Mouse (Mus musculus) liver (tissue): ENCODE measurements at regions not wholly inside any gene's neighbourhood (a gene's known extent, or its start where the extent isn't known, plus 50 kb on each side); places are given as distances from the start of the nearest gene placed in this dataset.

Experiments used
- DNase-seq: peaks from one replicate; pipeline ENCODE4 v3.0.0-alpha.2; 2020; ENCODE audit warnings: mixed read lengths

DNA sequence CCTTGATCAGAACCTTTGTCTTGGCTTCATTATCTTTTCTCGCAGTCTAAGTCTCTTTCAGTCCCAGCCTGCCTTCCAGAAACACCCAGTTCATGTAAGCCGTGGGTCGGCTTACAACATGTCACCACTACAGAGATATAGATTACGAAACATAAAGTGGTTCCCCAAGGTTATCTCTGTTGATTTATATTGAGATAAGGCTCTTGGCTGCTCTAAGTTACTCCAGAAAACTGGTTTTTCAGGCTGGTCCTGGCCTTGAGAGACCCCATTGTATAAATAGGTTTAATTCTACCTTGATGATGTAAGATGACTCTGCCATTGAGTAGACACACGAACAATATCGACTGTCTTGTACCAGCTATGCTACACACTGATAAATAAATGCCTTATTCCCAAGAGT, 323.8 kb downstream of the Plod2 start:
- DNase-seq: no peak

DNA sequence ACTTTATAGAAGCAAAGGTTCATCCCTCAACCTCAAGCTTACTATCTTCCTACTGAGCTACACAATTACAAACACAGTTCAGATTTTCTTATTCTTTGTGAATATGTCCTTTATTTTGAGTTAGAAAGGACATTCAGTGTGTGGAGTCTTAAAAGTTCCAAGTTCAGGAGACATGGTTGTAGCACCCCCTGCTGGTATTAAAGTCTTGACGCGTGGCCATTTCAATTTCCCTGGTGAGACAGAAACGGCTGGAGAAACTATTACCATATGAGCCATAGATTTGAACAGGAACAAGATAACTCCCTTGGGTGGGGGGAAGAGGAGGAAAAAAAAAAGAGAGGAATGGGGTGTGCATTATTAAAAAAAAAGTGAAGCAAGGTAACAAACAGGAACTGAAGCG, 336.6 kb downstream of the Plod2 start:
- DNase-seq: peak; percentile 4

DNA sequence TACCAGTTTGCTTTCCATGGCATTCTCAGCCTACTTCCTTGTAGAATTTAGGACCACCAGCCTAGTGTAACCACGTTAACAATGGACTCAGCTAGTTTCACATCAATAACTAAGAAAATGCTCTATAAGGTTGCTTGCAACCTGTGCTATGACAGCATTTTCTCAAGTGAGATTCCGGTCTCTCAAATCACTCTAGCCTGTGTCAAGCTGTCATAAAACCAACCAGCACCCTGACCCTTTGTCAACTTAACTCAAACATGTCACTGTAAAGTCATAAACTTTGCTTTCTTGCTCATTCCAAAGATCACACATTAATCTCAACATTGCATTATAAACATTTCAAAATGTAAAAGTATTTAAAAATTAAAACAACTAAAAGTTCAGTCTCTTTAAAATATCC, 337.8 kb downstream of the Plod2 start:
- DNase-seq: no peak

DNA sequence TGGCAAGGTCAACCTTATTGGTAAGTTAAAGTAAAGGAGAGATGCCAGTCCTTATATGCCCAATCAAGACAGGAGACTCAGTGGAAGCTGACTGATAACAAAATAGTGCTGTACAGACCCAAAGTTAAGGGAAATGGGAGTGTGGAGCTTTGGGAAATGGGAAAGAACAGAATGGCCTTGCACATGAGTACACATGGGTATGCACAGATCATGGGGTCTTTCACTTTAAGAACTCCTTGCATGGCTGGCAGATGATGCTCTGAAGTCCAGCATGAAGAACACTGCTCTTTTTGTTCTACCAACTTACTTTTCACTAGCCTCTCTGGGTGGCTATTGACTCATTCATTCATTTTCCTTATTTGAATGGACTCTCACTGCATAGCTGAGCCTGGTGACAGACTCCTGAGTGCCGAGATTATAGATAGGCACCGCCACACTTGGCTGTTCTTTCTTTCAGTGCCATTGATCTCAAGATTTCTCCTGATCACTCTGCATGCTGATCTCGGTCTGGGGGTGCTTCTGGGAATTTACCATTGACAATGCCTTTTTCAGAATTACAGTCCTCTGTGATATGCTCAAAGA, 340.3 kb downstream of the Plod2 start:
- no peak for DNase-seq

DNA sequence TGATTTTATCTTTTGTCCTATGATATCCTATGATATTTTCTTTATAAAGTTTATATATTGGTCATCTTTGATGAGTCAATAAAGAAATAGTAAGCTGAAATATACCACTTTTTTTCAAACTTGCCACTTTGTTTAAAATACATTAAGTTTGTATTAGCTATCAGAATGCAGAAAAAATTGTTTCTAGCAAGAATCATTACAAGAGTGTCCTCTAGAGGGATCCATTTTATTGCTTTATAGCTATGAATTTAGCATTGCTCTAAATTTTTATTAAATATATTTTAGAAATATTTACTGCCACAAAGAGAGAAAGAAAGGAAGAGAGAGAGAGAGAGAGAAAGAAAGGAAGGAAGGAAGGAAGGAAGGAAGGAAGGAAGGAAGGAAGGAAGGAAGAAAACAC, 348.0 kb downstream of the Plod2 start:
- DNase-seq: no peak

DNA sequence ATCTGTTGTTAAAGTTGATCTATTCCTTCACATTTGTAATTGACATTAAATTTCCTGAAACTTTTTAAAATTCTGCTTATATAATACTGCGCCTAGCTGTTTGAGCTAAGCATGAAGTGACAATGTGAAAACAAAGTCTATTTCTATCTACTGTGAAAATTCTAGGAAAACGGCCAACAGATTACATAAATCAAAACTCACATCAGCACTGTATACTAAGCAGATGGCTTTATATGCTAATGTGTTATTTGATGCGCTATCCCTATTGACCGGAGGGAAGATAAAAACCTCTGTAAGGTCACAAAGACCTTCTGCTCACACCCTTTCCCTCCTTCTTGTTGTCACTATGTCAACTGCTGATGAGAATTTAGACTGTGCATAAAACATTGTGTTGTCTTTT, 357.7 kb downstream of the Plod2 start:
- no peak for DNase-seq

DNA sequence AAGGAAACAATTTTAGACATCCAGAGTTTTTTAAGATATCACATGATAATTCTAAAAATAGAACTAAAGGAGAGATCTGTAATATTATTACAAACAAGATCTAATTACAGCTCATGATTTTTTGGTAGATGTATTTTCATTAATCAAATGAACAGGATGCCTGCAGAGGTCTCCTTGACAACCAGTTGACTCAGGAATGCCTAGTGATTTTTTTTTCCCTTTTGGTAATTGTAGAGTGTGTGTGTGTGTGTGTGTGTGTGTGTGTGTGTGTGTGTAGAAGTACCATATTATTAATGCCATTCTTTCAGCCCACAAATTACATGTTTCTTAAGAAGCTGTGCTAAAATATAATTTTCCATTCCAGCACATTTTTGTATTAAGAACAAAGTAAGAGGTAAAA, 365.1 kb downstream of the Plod2 start:
- no peak for DNase-seq

DNA sequence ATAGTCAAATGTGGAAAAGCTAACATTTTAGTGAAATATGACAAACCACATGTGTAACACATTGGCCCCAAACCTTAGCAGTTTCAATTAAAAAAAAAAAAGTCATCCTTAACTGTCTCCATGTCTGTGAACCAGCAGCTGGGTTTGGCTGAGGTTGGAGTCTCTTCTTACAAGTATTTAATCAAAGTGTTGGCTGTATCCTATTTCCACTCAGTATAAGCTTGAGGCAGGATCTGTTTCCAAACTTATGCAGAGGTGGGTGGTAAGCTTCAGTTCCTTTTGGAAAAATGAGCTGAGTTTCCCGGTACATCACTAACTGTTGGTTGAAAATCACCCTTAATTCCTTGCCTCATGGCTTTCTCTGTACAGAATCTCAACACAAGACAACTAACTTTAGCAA, 377.4 kb downstream of the Plod2 start:
- no peak for DNase-seq

DNA sequence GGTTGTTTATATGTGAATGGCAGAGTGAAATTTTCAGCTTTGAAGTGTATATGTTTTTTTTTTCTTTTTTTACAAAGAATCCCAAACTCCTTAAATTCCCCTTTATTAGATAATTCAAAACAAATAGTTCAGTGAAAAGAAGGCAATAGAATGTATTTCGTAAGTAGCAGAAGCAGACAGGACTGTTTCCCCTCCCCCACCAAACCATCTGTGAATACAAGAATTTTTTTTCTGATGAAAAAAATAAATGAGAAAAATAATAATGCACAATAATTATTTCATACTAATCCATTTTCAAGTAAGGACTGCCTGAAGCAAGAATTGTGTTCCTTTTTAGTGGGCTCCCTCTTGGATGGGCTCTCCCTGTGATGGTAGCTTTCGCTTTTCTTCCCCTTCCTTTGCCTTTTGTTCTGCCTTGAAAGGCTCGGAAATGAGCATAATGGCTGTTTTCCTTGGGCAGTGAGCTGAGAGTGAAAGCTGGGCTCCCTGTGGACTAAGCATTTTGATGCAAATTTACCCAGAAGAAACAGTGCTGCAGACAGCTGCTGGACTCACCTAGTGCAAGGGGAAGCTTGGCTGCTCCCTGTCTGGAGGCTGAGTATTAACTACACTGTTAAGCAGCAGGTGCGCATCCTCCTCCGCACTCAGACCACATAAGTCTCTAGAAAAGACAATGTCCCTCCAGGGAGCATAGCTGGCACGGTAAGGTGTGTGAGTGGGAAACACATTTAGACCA, 388.4 kb downstream of the Plod2 start:
- DNase-seq: no peak

DNA sequence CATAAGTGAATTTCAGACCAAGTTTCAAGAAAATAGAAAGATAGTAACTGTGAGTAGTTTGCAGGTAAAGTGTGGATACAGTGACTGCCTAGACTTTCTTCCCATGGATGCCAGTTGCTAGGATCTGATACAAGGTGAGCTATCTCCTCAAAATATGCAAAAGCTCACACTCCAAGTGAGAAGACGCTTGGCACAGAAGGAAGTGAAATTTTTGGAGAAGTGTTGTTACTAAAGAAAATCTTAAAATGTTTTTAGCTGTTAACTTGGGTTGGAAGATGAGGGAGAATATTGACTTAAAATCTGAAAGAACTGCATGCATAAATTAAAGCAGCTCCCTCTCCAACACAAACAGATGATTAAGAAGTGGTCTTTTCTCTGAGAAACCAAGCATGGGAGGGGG, 395.8 kb downstream of the Plod2 start:
- DNase-seq: no peak

DNA sequence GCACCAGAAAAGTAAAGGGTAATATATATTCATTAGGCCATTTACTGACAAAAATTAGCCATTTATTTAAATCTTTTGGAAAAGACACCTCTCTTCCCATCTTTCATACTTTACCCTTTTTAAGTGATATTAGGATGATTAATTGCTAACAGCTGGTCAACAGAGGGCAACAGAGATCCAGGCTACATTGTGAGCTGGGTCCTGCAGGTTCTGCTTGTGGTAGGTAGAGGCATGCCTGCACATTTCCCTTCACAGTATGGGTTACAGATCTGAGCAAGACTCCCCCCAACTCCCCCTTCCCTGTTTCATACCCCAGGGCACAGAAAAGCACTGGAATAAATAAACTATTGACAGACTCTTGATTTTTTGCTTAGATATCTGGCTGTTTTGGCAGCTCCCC, 408.1 kb downstream of the Plod2 start:
- no peak for DNase-seq

DNA sequence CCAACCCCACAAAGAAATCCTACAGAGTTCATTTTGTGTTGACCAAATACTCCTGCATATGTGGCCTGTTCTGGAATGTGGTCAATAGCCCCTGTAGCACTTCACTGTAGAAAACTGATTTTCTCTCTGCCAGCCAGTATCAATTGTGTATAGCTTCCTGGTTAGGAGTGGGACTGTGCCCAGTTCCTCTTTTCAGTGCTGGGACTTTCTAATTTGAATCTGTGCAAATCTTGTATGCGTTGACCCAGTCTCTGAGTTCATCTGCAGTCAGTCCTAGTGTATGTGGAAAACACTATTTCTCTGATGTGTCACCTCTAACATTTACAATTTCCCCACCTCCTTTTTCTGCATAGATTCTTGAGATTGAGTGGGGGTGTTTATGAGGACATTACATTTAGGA, 421.3 kb downstream of the Plod2 start:
- DNase-seq: no peak

DNA sequence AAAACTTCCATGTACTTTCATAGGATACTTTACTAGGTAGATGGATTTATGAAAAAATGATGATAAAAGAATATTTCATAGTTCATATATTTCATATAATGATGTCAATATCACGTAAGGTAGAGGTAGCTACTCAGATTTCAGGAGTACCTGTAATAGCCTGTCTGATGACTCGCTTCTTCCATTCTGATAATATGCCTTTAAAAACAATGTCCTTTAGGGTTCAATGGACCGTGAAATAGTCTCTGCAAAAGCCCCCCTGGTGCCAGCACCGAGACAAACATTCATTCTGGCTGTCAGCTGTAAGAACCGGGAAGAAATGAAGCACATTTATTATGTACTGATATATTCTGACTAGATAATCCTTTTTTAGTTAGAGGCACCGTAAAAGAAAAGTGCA, 449.7 kb downstream of the Plod2 start:
- DNase-seq: no peak

DNA sequence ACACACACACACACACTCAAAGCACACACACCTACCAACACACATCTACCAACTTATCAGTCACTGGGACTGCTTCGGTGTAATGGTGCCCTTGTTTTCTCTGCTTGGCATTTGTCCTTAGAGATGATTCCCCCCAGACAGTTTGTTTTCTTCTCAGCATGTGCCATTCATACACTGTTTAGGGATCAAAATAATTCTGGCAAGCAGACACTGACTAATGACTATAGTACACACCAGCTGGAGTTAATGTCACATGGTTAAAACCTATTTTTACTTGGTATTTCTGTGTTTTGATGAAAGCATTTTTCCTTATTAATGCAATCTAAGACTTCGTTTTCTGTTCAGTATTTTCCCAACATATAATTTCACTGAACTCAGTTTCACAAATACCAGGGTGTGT, 454.1 kb downstream of the Plod2 start:
- no peak for DNase-seq

DNA sequence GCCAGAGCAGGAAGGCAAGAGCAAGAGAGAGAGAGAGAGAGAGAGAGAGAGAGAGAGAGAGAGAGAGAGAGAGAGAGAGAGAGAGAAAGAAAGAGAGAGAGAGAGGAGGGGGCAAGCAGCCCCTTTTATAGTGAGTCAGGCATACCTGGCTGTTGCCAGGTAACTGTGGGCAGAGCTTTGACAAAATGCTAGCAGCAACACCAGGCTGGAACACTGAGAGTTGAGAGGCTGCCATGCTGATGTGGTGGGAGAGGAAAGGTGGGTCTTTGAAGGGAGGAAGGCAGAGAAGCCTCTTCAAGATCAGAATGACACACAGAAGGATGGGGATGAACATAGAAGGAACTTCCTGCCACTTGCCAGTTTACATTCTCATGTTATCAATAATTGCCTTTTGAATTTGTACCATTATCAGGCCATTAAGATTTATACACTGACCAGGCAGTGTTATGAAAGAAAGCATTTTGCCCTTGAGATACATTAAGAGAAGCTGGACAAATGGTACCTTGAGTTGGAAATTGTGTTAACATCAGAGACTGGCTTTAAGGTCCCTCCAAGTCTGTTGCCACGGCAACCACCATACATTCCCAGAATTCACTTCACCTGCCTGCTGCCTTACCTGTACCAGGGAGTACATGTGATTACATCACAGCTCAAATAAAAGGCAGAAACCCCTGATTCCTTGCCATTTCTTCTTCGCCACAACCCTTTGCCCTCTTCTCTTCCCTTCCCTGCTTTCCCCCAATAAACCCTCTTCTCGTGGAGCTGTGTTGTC, 463.3 kb downstream of the Plod2 start:
- no peak for DNase-seq

DNA sequence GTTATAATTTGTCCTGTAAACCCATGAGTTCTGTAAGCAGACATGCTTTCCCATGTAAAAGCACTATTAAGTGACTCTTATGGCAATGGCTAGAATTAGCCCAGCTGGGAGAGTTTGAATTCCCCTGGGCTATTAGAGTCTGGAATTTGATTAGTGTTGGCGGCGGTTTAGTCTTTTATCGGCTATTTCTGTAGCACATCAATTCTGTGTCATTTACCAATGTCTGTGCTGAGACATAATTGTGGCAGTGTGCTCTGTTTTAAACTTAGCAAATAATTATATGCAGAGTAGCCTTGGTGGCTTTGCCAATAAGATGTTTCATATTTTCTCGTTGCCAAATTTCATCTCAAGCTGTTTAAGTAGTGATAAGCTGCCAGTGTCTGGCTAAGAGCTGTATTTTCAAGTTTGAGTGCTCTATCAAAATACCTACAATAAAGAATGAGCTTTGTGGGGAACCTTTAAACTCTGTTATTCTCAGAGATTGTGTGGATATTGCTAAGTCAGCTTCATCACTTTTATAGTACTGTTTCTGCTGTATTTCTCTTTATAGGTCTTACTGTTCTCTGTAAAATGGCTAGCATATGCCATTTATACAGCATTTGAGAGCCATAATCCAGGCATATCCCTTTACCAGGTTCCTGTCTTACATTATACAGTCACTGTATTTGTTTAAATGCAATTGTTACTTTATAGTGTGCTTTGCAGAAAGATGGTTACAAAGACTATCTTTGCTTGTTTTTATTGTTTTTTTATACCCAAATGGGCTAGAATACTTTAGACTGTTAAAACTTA, 466.7 kb downstream of the Plod2 start:
- DNase-seq: no peak

DNA sequence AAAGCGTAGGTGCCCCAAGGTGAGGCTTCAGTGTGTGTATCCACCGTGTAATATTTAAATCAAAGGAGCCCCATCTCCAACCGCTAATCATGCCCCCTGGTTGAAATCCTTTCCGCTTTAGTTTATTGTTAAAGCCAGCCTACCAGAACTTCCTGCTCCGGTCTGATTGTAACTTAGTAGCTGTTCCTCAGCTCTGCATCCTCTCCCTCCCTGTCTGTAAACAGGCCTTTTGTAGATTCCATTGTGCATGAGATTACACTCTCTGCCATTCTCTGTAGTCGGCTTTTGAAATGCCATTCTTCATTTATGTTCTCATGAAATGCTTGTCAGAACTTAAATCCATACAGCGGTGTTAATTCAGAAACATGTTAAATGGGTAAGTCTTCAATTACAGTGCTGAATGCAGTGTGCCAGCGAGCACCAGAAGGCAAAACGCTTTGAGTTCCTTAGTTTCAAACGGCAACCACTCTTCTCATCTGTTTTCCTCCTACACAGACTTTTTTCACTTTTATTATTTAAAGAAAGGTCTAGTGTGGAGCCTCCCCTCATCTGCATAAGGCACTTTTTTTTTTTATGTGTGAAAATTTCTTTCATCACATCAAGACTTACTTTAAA, 502.4 kb downstream of the Plod2 start:
- DNase-seq: no peak

DNA sequence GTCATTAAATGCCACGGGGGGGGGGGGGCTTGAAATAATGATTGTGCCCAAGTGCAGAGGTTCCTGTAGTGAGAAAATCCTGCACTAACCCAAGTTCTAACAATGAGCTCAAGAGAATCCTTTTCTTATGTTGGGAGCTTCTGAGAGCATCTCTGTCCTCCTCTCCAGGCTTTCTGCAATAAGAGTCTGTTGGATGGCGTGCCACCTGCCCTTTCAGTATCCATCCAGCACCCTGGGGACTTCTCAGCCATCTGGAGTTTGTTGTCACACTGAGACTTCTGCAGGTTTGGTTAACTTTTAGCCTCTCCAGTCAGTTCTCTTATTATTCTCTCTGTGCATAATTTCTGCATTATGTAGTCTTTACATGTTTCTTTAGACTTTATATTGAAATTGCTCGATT, 530.1 kb downstream of the Plod2 start:
- no peak for DNase-seq

DNA sequence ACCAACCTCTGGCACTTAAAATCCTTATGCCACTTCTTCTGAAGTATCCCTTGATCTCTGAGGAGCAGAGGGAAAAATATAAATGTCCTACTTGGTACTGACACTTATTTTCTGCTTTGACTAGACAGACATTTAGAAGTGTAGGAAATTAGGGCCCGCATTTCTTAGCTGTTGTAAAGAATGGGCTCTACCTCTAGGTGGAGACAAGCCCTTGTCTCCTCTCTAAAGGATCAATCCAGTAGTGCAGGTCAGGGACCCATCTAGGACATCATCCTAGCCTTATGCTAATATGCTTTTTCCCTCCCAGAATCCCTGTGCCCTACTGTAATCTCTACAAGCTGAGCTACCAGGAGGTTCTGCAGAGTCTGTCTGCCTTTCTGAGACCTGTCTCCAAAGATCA, 541.1 kb downstream of the Plod2 start:
- DNase-seq: no peak

DNA sequence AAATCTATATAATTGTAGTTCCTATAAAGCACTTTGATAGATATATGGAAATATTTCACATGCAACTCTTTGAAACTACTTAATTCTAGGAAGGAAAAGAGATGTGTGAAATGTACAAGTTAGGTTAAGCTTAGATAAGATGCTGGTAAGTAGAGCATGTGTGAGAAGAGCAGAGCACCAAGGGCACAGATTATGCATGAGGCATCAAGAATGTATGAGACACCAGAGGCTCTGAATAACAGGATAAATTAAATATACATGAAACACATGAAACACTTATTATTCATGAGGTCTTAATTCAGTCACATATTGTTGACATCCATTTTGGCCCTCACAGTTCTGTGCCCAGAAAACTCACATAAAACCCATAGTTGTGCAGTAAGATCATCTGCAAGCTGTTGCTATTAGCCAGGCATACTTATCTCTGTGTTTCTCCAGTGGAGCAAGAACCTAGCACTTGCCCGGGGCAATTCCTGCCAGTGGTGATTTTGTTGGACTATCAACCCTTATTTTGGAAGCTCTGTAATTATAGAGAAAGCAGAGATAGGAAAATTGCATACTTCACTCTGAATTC, 556.1 kb downstream of the Plod2 start:
- DNase-seq: no peak

DNA sequence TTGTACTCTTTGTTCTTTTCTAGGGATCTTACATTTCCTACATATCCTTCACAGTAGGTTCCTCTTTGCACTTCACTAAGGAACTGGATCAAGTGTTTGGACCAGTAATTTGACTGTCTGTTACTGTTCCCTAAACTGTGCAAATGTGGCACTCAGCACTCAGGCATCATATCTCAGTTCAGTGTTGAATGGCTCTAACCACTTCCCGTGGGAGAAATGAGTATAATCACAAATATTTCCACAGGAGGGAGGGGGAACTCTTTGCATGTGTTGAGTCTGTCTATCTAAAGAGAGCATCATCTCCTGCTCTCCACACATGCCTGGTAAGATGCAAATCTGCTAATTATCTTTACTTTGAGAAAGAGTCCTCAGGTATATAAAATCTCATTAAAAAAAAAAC, 588.5 kb downstream of the Plod2 start:
- DNase-seq: no peak

DNA sequence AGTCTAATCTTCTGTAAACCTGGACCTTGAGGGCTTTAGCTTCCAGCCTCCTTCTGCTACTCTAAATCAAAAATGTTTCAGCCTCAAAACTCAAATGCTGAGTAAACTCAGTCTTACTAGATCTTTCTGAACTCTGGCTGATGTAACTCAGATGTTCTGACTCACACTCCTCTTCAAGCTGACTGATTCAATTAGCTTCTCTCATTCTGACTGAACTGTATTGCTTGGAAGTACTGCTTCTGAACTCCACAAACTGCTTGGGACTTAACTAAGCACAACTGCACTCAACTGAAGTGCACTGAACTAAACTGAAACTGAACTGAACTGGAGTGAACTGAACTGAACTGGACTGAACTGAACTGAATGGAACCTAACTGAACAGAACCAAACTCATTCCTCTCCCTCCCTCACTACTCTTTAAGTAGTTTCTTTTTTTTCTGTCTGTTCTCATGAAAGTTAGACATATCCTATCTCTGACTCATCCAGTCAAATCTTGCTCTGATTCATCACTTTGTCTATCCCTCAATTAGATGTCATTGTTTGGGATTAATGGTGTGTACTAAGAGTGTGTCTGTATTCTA, 589.7 kb downstream of the Plod2 start:
- no peak for DNase-seq
